Mouse (Mus musculus): ENCODE measurements at regions not wholly inside any gene's neighbourhood (a gene's known extent, or its start where the extent isn't known, plus 50 kb on each side); places are given as distances from the start of the nearest gene placed in this dataset.

DNA sequence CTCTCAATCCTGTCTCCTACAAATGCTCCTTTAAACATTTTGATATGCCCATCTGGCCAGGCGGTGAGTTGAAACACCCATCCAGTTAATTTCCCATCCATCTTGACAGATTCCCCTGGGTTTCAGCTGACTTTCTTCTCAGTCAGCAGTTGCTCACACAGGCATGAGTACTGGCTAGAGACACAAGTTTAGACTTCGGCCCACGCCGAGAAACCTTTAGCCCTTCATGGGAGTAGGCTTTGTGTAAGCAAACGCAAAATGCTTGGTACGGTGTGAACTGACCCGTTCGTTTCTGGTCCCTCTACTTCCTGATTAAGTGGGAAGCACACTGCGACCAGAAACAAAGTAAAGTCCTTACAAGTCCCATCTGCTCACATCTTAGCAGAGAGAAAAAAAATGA lies 401.6 kb downstream of the Rapgef2 start:
- TF ChIP-seq CTCF (conservative IDR thresholded peaks at IDR 0.05; ENCODE audit: low read length) = no peak
- TF ChIP-seq NANOG (IDR thresholded peaks at IDR 0.05; ENCODE audit: borderline replicate concordance, low read length) = no peak
